Mouse (Mus musculus) limb, embryonic 11.5 days (tissue): ENCODE data around the gene Arhgef33. TPM values are rescaled to one million over a fixed set of nuclear protein-coding genes. Genes with fewer than 3 reads are reported as not detected.

ENCODE experiments used
- ATAC-seq: fragments of 200-750 bp; cut with Nextera tagmentation; 2 replicates; pipeline ENCODE4 v1.8.0; 2017; ENCODE audit warnings: low read depth; ENCODE audit not compliant: insufficient number of reproducible peaks, low FRiP score, low TSS enrichment
- DNase-seq: peaks from one replicate; pipeline ENCODE4 v3.0.0-alpha.2; 2015; ENCODE audit warnings: low spot score
- H3K27ac ChIP-seq: fragments of 300-500 bp; sonication (generic); replicated peaks from 2 replicates; pipeline ENCODE4 v1.5.1; 2014; ENCODE audit warnings: low read depth, mild to moderate bottlenecking, low read length
- H3K27me3 ChIP-seq: fragments of 300-500 bp; sonication (generic); 2 replicates; pipeline ENCODE4 v1.6.1; 2014; ENCODE audit warnings: mild to moderate bottlenecking, low read length, mixed read lengths; ENCODE audit not compliant: control insufficient read depth, insufficient read depth
- H3K36me3 ChIP-seq: fragments of 300-500 bp; sonication (generic); 2 replicates; pipeline ENCODE4 v1.6.1; 2014; ENCODE audit warnings: mild to moderate bottlenecking, low read length, moderate library complexity, mixed read lengths; ENCODE audit not compliant: control insufficient read depth, insufficient read depth
- H3K4me1 ChIP-seq: fragments of 300-500 bp; sonication (generic); 2 replicates; pipeline ENCODE4 v1.6.1; 2014; ENCODE audit warnings: low read length, mixed read lengths; ENCODE audit not compliant: control insufficient read depth, insufficient read depth
- H3K4me2 ChIP-seq: fragments of 300-500 bp; sonication (generic); 2 replicates; pipeline ENCODE4 v1.6.1; 2014; ENCODE audit warnings: low read depth, mild to moderate bottlenecking, moderate library complexity; ENCODE audit not compliant: severe bottlenecking
- H3K4me3 ChIP-seq: fragments of 300-500 bp; sonication (generic); 2 replicates; pipeline ENCODE4 v1.5.1; 2014; ENCODE audit warnings: low read depth, low read length
- H3K9ac ChIP-seq: fragments of 300-500 bp; sonication (generic); 2 replicates; pipeline ENCODE4 v1.6.1; 2014; ENCODE audit warnings: mild to moderate bottlenecking, low read length
- H3K9me3 ChIP-seq: fragments of 300-500 bp; sonication (generic); 2 replicates; pipeline ENCODE4 v1.6.1; 2016; ENCODE audit warnings: low read length; ENCODE audit not compliant: control insufficient read depth
- WGBS: fragments of 180-500 bp; shearing (Covaris S2); extraction: QIAGEN DNeasy Blood & Tissue Kit; methylation state at CpG from one replicate; pipeline ENCODE4 v1.1.7; 2014; 5-methylcytosine and 5-hydroxymethylcytosine counted together
- polyA plus RNA-seq: library from polyadenylated mRNA; unstranded; fragments of >200 nt; fragmentation: Nextera tagmentation; extraction: Ambion mirVana; gene quantifications from 2 replicates; pipeline ENCODE4 v1.2.1, GENCODE M21; 2014

Arhgef33 gene
- polyA plus RNA-seq, 1 experiment from 2014 or later = 0.53 TPM

GRCm38 (mm10) chr17:80391423-80392403, 84.5 kb downstream of the Arhgef33 start:
- no peak overlapping the region for H3K27ac ChIP-seq
- 21% methylated on average over 17 of the region's 17 CpGs for WGBS
- no peak overlapping the region; the same call in 1 of the 2 replicates for H3K9ac ChIP-seq
- peak; percentile 70 for DNase-seq
- H3K4me3 ChIP-seq = peak overlapping the region; percentile 39
- peak; percentile 76 for ATAC-seq
- H3K4me2 ChIP-seq = peak overlapping the region; percentile 60
- no peaks in the 10 kb centered on the region for H3K27me3 ChIP-seq
- no peaks in the 10 kb centered on the region for H3K4me1 ChIP-seq
- no peaks in the 10 kb centered on the region for H3K9me3 ChIP-seq
- H3K36me3 ChIP-seq = no peaks in the 10 kb centered on the region

GRCm38 (mm10) chr17:80398243-80398642, 91.0 kb downstream of the Arhgef33 start:
- H3K27ac ChIP-seq = no peak overlapping the region
- no peaks in the 10 kb centered on the region for H3K9me3 ChIP-seq
- no peaks in the 10 kb centered on the region for H3K4me1 ChIP-seq
- H3K9ac ChIP-seq = no peak overlapping the region
- H3K27me3 ChIP-seq = no peaks in the 10 kb centered on the region
- 94% methylated on average over 7 of the region's 7 CpGs for WGBS
- ATAC-seq = no peak
- no peak for DNase-seq
- no peak overlapping the region for H3K4me3 ChIP-seq
- no peak overlapping the region for H3K4me2 ChIP-seq
- H3K36me3 ChIP-seq = no peaks in the 10 kb centered on the region; the same call in 1 of the 2 replicates

- no peak overlapping the region for H3K27ac ChIP-seq
- 71% methylated on average over 1 of the region's 1 CpGs for WGBS
- H3K27me3 ChIP-seq = no peaks in the 10 kb centered on the region
- no peaks in the 10 kb centered on the region for H3K9me3 ChIP-seq
- H3K4me3 ChIP-seq = no peak overlapping the region
- H3K4me2 ChIP-seq = no peak overlapping the region
- DNase-seq = no peak
- peaks cover 23% of the 10 kb centered on the region for H3K36me3 ChIP-seq
- no peaks in the 10 kb centered on the region for H3K4me1 ChIP-seq
- ATAC-seq = no peak
- H3K9ac ChIP-seq = no peak overlapping the region
Observed at GRCm38 (mm10) chr17:80411182-80411581, 104.0 kb downstream of the Arhgef33 start.

- H3K27ac ChIP-seq = no peak overlapping the region
- 94% methylated on average over 10 of the region's 10 CpGs for WGBS
- no peaks in the 10 kb centered on the region for H3K9me3 ChIP-seq
- no peaks in the 10 kb centered on the region for H3K27me3 ChIP-seq
- DNase-seq = no peak
- ATAC-seq = no peak
- H3K9ac ChIP-seq = no peak overlapping the region
- peaks cover 14% of the 10 kb centered on the region for H3K36me3 ChIP-seq
- H3K4me3 ChIP-seq = no peak overlapping the region
- no peak overlapping the region for H3K4me2 ChIP-seq
- no peaks in the 10 kb centered on the region for H3K4me1 ChIP-seq
Observed at GRCm38 (mm10) chr17:80418572-80419210, 111.5 kb downstream of the Arhgef33 start.

GRCm38 (mm10) chr17:80420998-80421397, 113.8 kb downstream of the Arhgef33 start:
- no peak for ATAC-seq
- no peak overlapping the region for H3K4me2 ChIP-seq
- H3K4me1 ChIP-seq = no peaks in the 10 kb centered on the region
- H3K27me3 ChIP-seq = no peaks in the 10 kb centered on the region
- no peak for DNase-seq
- H3K27ac ChIP-seq = no peak overlapping the region
- peaks cover 9% of the 10 kb centered on the region for H3K36me3 ChIP-seq
- no peaks in the 10 kb centered on the region for H3K9me3 ChIP-seq
- WGBS = 96% methylated on average over 1 of the region's 1 CpGs
- H3K4me3 ChIP-seq = no peak overlapping the region
- no peak overlapping the region for H3K9ac ChIP-seq

- no peaks in the 10 kb centered on the region for H3K27me3 ChIP-seq
- H3K4me3 ChIP-seq = no peak overlapping the region
- H3K9ac ChIP-seq = no peak overlapping the region
- no peaks in the 10 kb centered on the region for H3K4me1 ChIP-seq
- no peaks in the 10 kb centered on the region for H3K9me3 ChIP-seq
- 95% methylated on average over 7 of the region's 7 CpGs for WGBS
- no peak overlapping the region for H3K27ac ChIP-seq
- DNase-seq (no peak), ATAC-seq (no peak)
- no peak overlapping the region for H3K4me2 ChIP-seq
- peaks cover 9% of the 10 kb centered on the region for H3K36me3 ChIP-seq
Observed at GRCm38 (mm10) chr17:80426171-80426570, 119.0 kb downstream of the Arhgef33 start.

GRCm38 (mm10) chr17:80426901-80427300, 119.7 kb downstream of the Arhgef33 start:
- WGBS = 91% methylated on average over 5 of the region's 5 CpGs
- Histone ChIP-seq H3K4me1 (no peaks in the 10 kb centered on the region), H3K27ac (no peak overlapping the region), H3K4me2 (no peak overlapping the region), H3K36me3 (peaks cover 9% of the 10 kb centered on the region), H3K9me3 (no peaks in the 10 kb centered on the region), H3K4me3 (no peak overlapping the region), H3K9ac (no peak overlapping the region), H3K27me3 (no peaks in the 10 kb centered on the region)
- DNase-seq (no peak), ATAC-seq (no peak)

- Histone ChIP-seq H3K27ac (no peak overlapping the region), H3K4me2 (no peak overlapping the region), H3K4me3 (no peak overlapping the region), H3K9ac (no peak overlapping the region), H3K9me3 (no peaks in the 10 kb centered on the region), H3K4me1 (no peaks in the 10 kb centered on the region), H3K36me3 (peaks cover under 1% of the 10 kb centered on the region; the same call in 1 of the 2 replicates), H3K27me3 (no peaks in the 10 kb centered on the region)
- DNase-seq = no peak
- no peak for ATAC-seq
- WGBS = 82% methylated on average over 2 of the region's 2 CpGs
Observed at GRCm38 (mm10) chr17:80427966-80428365, 120.8 kb downstream of the Arhgef33 start.
